Mouse (Mus musculus) hindbrain, embryonic 11.5 days (tissue): ENCODE results near the gene Prkar1a. TPM values are rescaled to one million over a fixed set of nuclear protein-coding genes. Genes with fewer than 3 reads are reported as not detected.

ENCODE experiments used
- ATAC-seq: fragments of 200-750 bp; cut with Nextera tagmentation; 2 replicates; pipeline ENCODE4 v1.8.0; 2017; ENCODE audit warnings: mild to moderate bottlenecking, moderate TSS enrichment, moderate library complexity; ENCODE audit not compliant: low FRiP score
- DNase-seq: peaks from one replicate; pipeline ENCODE4 v3.0.0-alpha.2; 2015; ENCODE audit warnings: low spot score
- H3K27ac ChIP-seq: fragments of 300-500 bp; sonication (generic); 2 replicates; pipeline ENCODE4 v1.5.1; 2014; ENCODE audit warnings: mild to moderate bottlenecking, low read depth, low read length
- H3K27me3 ChIP-seq: fragments of 300-500 bp; sonication (generic); 2 replicates; pipeline ENCODE4 v1.6.1; 2014; ENCODE audit warnings: mild to moderate bottlenecking, low read length, moderate library complexity, mixed read lengths; ENCODE audit not compliant: control insufficient read depth, insufficient read depth
- H3K36me3 ChIP-seq: fragments of 300-500 bp; sonication (generic); 2 replicates; pipeline ENCODE4 v1.6.1; 2014; ENCODE audit warnings: mild to moderate bottlenecking, low read length, moderate library complexity, mixed read lengths; ENCODE audit not compliant: control insufficient read depth, insufficient read depth
- H3K4me1 ChIP-seq: fragments of 300-500 bp; sonication (generic); replicated peaks from 2 replicates; pipeline ENCODE4 v1.6.1; 2014; ENCODE audit warnings: low read length, mixed read lengths; ENCODE audit not compliant: control insufficient read depth, insufficient read depth
- H3K4me2 ChIP-seq: fragments of 300-500 bp; sonication (generic); replicated peaks from 2 replicates; pipeline ENCODE4 v1.6.1; 2014; ENCODE audit warnings: mild to moderate bottlenecking, low read depth, low read length
- H3K4me3 ChIP-seq: fragments of 300-500 bp; sonication (generic); 2 replicates; pipeline ENCODE4 v1.5.1; 2014; ENCODE audit warnings: low read depth, low read length
- H3K9ac ChIP-seq: fragments of 300-500 bp; sonication (generic); 2 replicates; pipeline ENCODE4 v1.6.1; 2014; ENCODE audit warnings: low read depth, low read length
- H3K9me3 ChIP-seq: fragments of 300-500 bp; sonication (generic); 2 replicates; pipeline ENCODE4 v1.6.1; 2016; ENCODE audit warnings: low read length; ENCODE audit not compliant: control insufficient read depth
- WGBS: fragments of 180-500 bp; shearing (Covaris S2); extraction: QIAGEN DNeasy Blood & Tissue Kit; methylation state at CpG from one replicate; pipeline ENCODE4 v1.1.7; 2014; 5-methylcytosine and 5-hydroxymethylcytosine counted together
- polyA plus RNA-seq: library from polyadenylated mRNA; unstranded; fragments of >200 nt; fragmentation: Nextera tagmentation; extraction: Ambion mirVana; gene quantifications from 2 replicates; pipeline ENCODE4 v1.2.1, GENCODE M21; 2014

The Prkar1a gene
- polyA plus RNA-seq, 1 experiment from 2014 or later: 411 TPM

GRCm38 (mm10) chr11:109673741-109674140 lies 24.5 kb downstream of the Prkar1a start:
- ATAC-seq (no peak), DNase-seq (no peak)
- H3K27ac ChIP-seq: no peak overlapping the region
- no peaks in the 10 kb centered on the region for H3K27me3 ChIP-seq
- WGBS: 87% methylated on average over 7 of the region's 7 CpGs
- H3K4me2 ChIP-seq: no peak overlapping the region
- no peak overlapping the region for H3K4me3 ChIP-seq
- H3K9me3 ChIP-seq: no peaks in the 10 kb centered on the region
- no peaks in the 10 kb centered on the region for H3K36me3 ChIP-seq
- H3K9ac ChIP-seq: no peak overlapping the region
- H3K4me1 ChIP-seq: no peaks in the 10 kb centered on the region

- Histone ChIP-seq H3K27me3 (no peaks in the 10 kb centered on the region), H3K36me3 (no peaks in the 10 kb centered on the region), H3K9me3 (no peaks in the 10 kb centered on the region), H3K4me2 (no peak overlapping the region), H3K4me1 (no peaks in the 10 kb centered on the region), H3K9ac (no peak overlapping the region), H3K27ac (no peak overlapping the region), H3K4me3 (no peak overlapping the region)
- no peak for ATAC-seq
- no peak for DNase-seq
- WGBS: 75% methylated on average over 11 of the region's 11 CpGs
These were observed 25.3 kb downstream of the Prkar1a start for GRCm38 (mm10) chr11:109674542-109674941.

- no peaks in the 10 kb centered on the region for H3K27me3 ChIP-seq
- WGBS: 85% methylated on average over 3 of the region's 3 CpGs
- H3K36me3 ChIP-seq: no peaks in the 10 kb centered on the region
These were observed 26.0 kb downstream of the Prkar1a start for GRCm38 (mm10) chr11:109675208-109675607.

GRCm38 (mm10) chr11:109675771-109676170 lies 26.6 kb downstream of the Prkar1a start:
- Histone ChIP-seq H3K36me3 (no peaks in the 10 kb centered on the region), H3K9ac (no peak overlapping the region), H3K4me2 (no peak overlapping the region), H3K27ac (no peak overlapping the region), H3K4me3 (no peak overlapping the region), H3K9me3 (no peaks in the 10 kb centered on the region), H3K27me3 (no peaks in the 10 kb centered on the region), H3K4me1 (no peaks in the 10 kb centered on the region)
- DNase-seq (no peak), ATAC-seq (no peak)
- WGBS: 91% methylated on average over 9 of the region's 9 CpGs

More at GRCm38 (mm10) chr11:109675208-109675607, 26.0 kb downstream of the Prkar1a start:
- Histone ChIP-seq H3K9ac (no peak overlapping the region), H3K9me3 (no peaks in the 10 kb centered on the region), H3K4me1 (no peaks in the 10 kb centered on the region), H3K27ac (no peak overlapping the region), H3K4me2 (no peak overlapping the region), H3K4me3 (no peak overlapping the region)
- ATAC-seq (no peak), DNase-seq (no peak)

GRCm38 (mm10) chr11:109676621-109677373 lies 27.6 kb downstream of the Prkar1a start:
- Histone ChIP-seq H3K27me3 (no peaks in the 10 kb centered on the region), H3K4me3 (no peak overlapping the region), H3K36me3 (no peaks in the 10 kb centered on the region), H3K9me3 (no peaks in the 10 kb centered on the region), H3K4me2 (no peak overlapping the region), H3K27ac (no peak overlapping the region), H3K9ac (no peak overlapping the region), H3K4me1 (no peaks in the 10 kb centered on the region)
- DNase-seq (no peak), ATAC-seq (no peak)
- WGBS: 76% methylated on average over 12 of the region's 12 CpGs

GRCm38 (mm10) chr11:109678291-109678690 lies 29.1 kb downstream of the Prkar1a start:
- H3K9ac ChIP-seq: no peak overlapping the region

GRCm38 (mm10) chr11:109680934-109681333 lies 31.7 kb downstream of the Prkar1a start:
- H3K36me3 ChIP-seq: no peaks in the 10 kb centered on the region
- no peak overlapping the region for H3K4me2 ChIP-seq
- H3K9ac ChIP-seq: no peak overlapping the region
- H3K9me3 ChIP-seq: no peaks in the 10 kb centered on the region
- 81% methylated on average over 9 of the region's 9 CpGs for WGBS
- no peaks in the 10 kb centered on the region for H3K27me3 ChIP-seq
- DNase-seq (no peak), ATAC-seq (no peak)
- H3K4me3 ChIP-seq: no peak overlapping the region
- no peak overlapping the region for H3K27ac ChIP-seq
- H3K4me1 ChIP-seq: no peaks in the 10 kb centered on the region

More at GRCm38 (mm10) chr11:109678291-109678690, 29.1 kb downstream of the Prkar1a start:
- no peak for DNase-seq
- ATAC-seq: no peak
- Histone ChIP-seq H3K4me3 (no peak overlapping the region), H3K9me3 (no peaks in the 10 kb centered on the region), H3K36me3 (no peaks in the 10 kb centered on the region), H3K27ac (no peak overlapping the region), H3K4me1 (no peaks in the 10 kb centered on the region), H3K4me2 (no peak overlapping the region), H3K27me3 (no peaks in the 10 kb centered on the region)
- whole genome bisulfite sequencing: 78% methylated on average over 12 of the region's 12 CpGs

- no peak overlapping the region for H3K27ac ChIP-seq
- H3K9ac ChIP-seq: no peak overlapping the region
- H3K4me2 ChIP-seq: no peak overlapping the region
- no peaks in the 10 kb centered on the region for H3K9me3 ChIP-seq
- no peak for DNase-seq
- H3K36me3 ChIP-seq: no peaks in the 10 kb centered on the region
- H3K4me3 ChIP-seq: no peak overlapping the region
- no peaks in the 10 kb centered on the region for H3K4me1 ChIP-seq
- 93% methylated on average over 3 of the region's 3 CpGs for WGBS
- H3K27me3 ChIP-seq: no peaks in the 10 kb centered on the region
- ATAC-seq: no peak
These were observed 32.4 kb downstream of the Prkar1a start for GRCm38 (mm10) chr11:109681556-109681955.

- Histone ChIP-seq H3K9ac (no peak overlapping the region), H3K4me3 (no peak overlapping the region), H3K4me1 (no peaks in the 10 kb centered on the region), H3K4me2 (no peak overlapping the region), H3K36me3 (no peaks in the 10 kb centered on the region), H3K27me3 (no peaks in the 10 kb centered on the region), H3K9me3 (no peaks in the 10 kb centered on the region), H3K27ac (no peak overlapping the region)
- no peak for ATAC-seq
- DNase-seq: no peak
- 92% methylated on average over 6 of the region's 6 CpGs for WGBS
These were observed 33.0 kb downstream of the Prkar1a start for GRCm38 (mm10) chr11:109682221-109682620.
